Mouse (Mus musculus): ENCODE data around the gene Trim41.

Gene Trim41

DNA sequence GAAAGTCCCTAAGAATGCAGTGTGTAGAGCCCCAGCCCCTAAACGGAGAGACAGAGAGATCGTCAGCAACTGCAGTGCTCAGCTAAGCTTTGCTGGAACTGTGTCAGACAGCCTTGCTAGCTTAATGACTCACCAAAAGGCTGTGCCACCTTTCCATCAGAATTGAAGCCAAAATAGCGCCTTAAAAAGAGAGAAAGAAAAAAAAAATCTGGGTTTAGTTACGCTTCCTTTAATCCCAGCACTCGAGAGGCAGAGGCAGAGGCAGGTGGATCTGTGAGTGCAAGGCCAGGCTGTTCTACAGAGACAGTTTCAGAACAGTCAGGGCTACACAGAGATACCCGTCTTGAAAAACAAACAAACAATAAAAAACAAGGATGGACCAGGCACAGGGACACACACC, 27.2 kb upstream of the Trim41 start:
- no peaks in the 10 kb centered on the region for H3K27me3 ChIP-seq (ENCODE audit: control insufficient read depth, insufficient read depth, low read length, poor library complexity, severe bottlenecking)
- peaks cover 11% of the 10 kb centered on the region; the same call in 1 of the 2 replicates for H3K36me3 ChIP-seq (ENCODE audit: control insufficient read depth, insufficient read depth, low read length, poor library complexity, severe bottlenecking)
- no peak for DNase-seq (ENCODE audit: low read depth, low spot score)

GRCm38 (mm10) chr11:48843202-48843601, 26.0 kb upstream of the Trim41 start:
- Histone ChIP-seq H3K27me3 (ENCODE audit: control insufficient read depth, insufficient read depth, low read length, poor library complexity, severe bottlenecking) (no peaks in the 10 kb centered on the region), H3K36me3 (ENCODE audit: control insufficient read depth, insufficient read depth, low read length, poor library complexity, severe bottlenecking) (peaks cover 6% of the 10 kb centered on the region; the same call in 1 of the 2 replicates)
- DNase-seq (ENCODE audit: low read depth, low spot score), result peak; percentile 91

GRCm38 (mm10) chr11:48842378-48842792, 25.2 kb upstream of the Trim41 start:
- peak; percentile 90 for DNase-seq (ENCODE audit: low read depth, low spot score)
- H3K27me3 ChIP-seq (ENCODE audit: control insufficient read depth, insufficient read depth, low read length, poor library complexity, severe bottlenecking), result no peaks in the 10 kb centered on the region
- peaks cover 6% of the 10 kb centered on the region; the same call in 1 of the 2 replicates for H3K36me3 ChIP-seq (ENCODE audit: control insufficient read depth, insufficient read depth, low read length, poor library complexity, severe bottlenecking)

DNA sequence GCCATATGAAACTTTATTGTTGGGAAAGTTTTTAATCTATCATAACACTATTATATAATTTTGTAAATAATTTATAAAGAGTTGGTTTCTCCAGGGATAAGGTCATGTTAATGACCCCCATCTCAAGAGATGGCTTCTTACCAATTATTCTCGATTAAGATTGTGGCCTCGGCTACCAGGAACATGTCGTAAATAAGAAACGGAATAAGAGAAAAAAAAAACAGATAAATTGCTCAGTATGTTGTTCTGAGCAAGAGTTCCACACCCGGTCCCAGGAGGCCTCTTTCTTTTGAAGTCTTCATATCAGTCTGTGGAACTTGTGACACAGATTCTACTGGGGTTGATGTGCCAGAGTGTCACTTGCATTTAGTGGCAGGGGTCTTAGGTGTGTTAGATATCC, 24.1 kb upstream of the Trim41 start:
- Histone ChIP-seq H3K36me3 (ENCODE audit: control insufficient read depth, insufficient read depth, low read length, poor library complexity, severe bottlenecking) (peaks cover 3% of the 10 kb centered on the region; the same call in 1 of the 2 replicates), H3K27me3 (ENCODE audit: control insufficient read depth, insufficient read depth, low read length, poor library complexity, severe bottlenecking) (no peaks in the 10 kb centered on the region)
- DNase-seq (ENCODE audit: low read depth, low spot score), result peak; percentile 46

DNA sequence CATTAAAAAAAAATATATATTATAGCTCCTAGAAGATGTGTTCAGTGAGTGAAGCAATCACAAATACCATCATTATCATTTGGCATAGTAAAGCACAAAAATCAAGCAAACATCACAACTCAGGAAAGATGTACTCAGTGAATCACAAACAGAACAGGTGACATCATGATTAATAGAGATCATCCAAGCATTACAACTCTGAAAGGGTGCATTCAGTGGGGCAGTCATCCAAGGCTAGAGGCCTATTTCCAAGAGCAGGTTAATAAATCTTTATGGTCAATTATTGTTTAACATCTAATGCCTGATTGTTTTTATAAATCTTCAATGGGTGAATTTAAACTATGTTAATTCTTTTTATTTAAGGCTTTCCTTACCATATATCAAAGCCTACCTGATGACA, 23.7 kb upstream of the Trim41 start:
- Histone ChIP-seq H3K36me3 (ENCODE audit: control insufficient read depth, insufficient read depth, low read length, poor library complexity, severe bottlenecking) (peaks cover 2% of the 10 kb centered on the region; the same call in 1 of the 2 replicates), H3K27me3 (ENCODE audit: control insufficient read depth, insufficient read depth, low read length, poor library complexity, severe bottlenecking) (no peaks in the 10 kb centered on the region)
- DNase-seq (ENCODE audit: low read depth, low spot score), result peak; percentile 26

- Histone ChIP-seq H3K27me3 (ENCODE audit: control insufficient read depth, insufficient read depth, low read length, poor library complexity, severe bottlenecking) (no peaks in the 10 kb centered on the region), H3K36me3 (ENCODE audit: control insufficient read depth, insufficient read depth, low read length, poor library complexity, severe bottlenecking) (0 out of 2 replicates have a peak, but pooled peaks cover 2% of the 10 kb centered on the region)
- peak; percentile 69 for DNase-seq (ENCODE audit: low read depth, low spot score)
Observed at GRCm38 (mm10) chr11:48838879-48839680, 21.9 kb upstream of the Trim41 start.

DNA sequence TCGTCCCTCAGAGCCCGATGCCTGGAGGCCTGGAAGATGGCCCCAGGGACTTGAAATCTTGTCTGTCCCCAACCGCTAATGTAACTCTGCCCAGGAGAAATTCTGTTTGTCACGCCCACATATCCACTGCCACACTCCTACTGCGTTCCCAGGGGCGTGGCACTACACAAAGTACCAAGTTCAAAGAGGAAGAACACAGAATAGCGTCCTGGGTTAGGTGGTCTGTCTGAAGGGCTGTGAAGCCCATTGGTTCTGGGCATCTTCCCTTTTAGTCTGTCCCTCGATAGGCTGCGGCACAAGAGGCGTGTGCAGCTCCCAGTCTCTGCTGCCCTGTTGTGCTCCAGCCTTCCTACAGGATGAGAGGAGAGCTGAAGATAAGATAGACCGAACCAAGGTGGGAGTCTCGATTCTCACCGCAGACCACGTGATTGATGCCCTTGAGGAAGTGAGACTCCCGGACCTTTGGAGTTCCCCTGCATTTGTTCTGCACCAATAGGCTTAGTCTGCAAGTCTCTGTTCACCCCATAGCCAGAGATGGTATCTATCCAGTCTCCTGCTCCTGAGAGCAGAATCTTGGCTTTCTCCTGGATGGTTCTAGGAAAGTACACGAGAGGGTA, 21.1 kb upstream of the Trim41 start:
- Histone ChIP-seq H3K36me3 (ENCODE audit: control insufficient read depth, insufficient read depth, low read length, poor library complexity, severe bottlenecking) (0 out of 2 replicates have a peak, but pooled peaks cover 2% of the 10 kb centered on the region), H3K27me3 (ENCODE audit: control insufficient read depth, insufficient read depth, low read length, poor library complexity, severe bottlenecking) (no peaks in the 10 kb centered on the region)
- peak; percentile 94 for DNase-seq (ENCODE audit: low read depth, low spot score)

DNA sequence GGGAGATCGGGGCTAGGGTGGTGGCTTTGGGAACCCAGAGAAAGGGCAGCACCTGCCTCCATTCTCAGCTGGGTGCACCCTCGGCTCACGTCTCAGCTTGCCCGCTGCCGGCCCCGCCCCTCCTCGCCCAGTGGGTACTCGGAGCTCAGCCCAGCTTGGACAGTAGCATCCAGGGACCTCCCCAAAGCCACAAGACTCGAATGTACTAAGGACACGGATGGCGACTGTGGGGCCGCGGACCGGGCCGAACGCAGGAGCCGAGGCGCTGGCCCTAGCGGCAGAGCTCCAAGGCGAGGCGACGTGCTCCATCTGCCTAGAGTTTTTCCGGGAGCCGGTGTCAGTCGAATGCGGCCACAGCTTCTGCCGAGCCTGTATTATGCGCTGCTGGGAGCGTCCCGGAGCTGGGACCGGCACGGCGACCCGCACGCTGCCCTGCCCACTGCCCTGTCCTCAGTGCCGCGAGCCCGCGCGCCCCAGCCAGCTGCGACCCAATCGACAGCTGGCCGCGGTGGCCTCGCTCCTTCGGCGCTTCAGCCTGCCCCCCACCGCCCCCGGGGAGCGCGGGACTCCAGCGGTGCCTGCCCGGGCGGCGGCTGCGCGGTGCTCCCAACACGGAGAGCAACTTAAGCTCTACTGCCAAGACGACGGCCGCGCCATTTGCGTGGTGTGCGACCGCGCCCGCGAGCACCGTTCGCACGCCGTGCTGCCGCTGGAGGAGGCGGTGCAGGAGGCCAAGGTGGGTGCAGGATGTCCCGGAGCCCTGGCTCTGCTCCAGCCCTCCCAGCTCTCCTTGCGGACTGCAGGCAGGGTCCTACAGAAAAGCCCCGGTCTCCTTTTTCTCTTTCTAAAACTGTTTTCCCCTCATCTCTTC, 20.4 kb upstream of the Trim41 start:
- Histone ChIP-seq H3K27me3 (ENCODE audit: control insufficient read depth, insufficient read depth, low read length, poor library complexity, severe bottlenecking) (no peaks in the 10 kb centered on the region), H3K36me3 (ENCODE audit: control insufficient read depth, insufficient read depth, low read length, poor library complexity, severe bottlenecking) (0 out of 2 replicates have a peak, but pooled peaks cover 2% of the 10 kb centered on the region)
- DNase-seq (ENCODE audit: low read depth, low spot score), result peak; percentile 70

DNA sequence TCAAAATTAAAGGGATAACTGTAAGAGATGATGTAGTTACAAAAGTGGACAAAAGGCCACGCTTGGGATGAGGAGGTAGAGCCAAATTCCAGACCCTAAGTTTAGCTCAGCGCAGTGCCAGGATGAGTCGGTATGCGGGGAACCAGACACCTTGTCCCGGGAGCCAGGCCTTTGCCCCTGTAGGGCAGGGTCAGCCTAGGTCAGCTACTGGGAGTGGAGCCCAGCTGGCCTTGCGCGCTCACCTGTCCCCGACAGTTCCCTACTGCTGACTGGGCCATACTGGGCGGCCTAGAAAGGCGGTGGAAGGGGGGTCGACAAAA, 19.8 kb upstream of the Trim41 start:
- 0 out of 2 replicates have a peak, but pooled peaks cover 2% of the 10 kb centered on the region for H3K36me3 ChIP-seq (ENCODE audit: control insufficient read depth, insufficient read depth, low read length, poor library complexity, severe bottlenecking)
- no peak for DNase-seq (ENCODE audit: low read depth, low spot score)
- no peaks in the 10 kb centered on the region for H3K27me3 ChIP-seq (ENCODE audit: control insufficient read depth, insufficient read depth, low read length, poor library complexity, severe bottlenecking)

DNA sequence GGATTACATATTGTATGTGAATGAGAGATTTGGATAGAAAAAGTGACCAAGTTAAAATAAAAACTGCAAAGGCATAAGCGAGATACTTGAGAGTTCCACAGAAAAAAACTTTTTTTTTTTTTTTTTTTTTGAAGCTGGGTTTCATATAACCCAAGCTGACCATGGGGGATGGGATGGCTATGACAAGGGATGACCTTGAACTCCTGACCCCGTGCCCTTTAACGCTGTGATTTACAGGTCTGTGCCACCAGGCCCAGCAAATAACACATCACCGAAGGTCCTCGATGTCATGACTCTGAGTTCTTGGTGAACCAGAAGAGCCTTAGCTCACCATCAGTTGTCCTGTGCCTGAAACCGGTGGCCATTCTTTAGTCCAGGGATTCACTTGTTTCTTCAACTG, 18.8 kb upstream of the Trim41 start:
- DNase-seq (ENCODE audit: low read depth, low spot score), result no peak
- Histone ChIP-seq H3K36me3 (ENCODE audit: control insufficient read depth, insufficient read depth, low read length, poor library complexity, severe bottlenecking) (0 out of 2 replicates have a peak, but pooled peaks cover 2% of the 10 kb centered on the region), H3K27me3 (ENCODE audit: control insufficient read depth, insufficient read depth, low read length, poor library complexity, severe bottlenecking) (no peaks in the 10 kb centered on the region)

- Histone ChIP-seq H3K27me3 (ENCODE audit: control insufficient read depth, insufficient read depth, low read length, poor library complexity, severe bottlenecking) (no peaks in the 10 kb centered on the region), H3K36me3 (ENCODE audit: control insufficient read depth, insufficient read depth, low read length, poor library complexity, severe bottlenecking) (no peaks in the 10 kb centered on the region)
- DNase-seq (ENCODE audit: low read depth, low spot score), result peak; percentile 97
Observed at GRCm38 (mm10) chr11:48833731-48834639, 16.8 kb upstream of the Trim41 start.

- peak; percentile 58 for DNase-seq (ENCODE audit: low read depth, low spot score)
- no peaks in the 10 kb centered on the region for H3K27me3 ChIP-seq (ENCODE audit: control insufficient read depth, insufficient read depth, low read length, poor library complexity, severe bottlenecking)
- no peaks in the 10 kb centered on the region for H3K36me3 ChIP-seq (ENCODE audit: control insufficient read depth, insufficient read depth, low read length, poor library complexity, severe bottlenecking)
Observed at GRCm38 (mm10) chr11:48833078-48833730, 16.1 kb upstream of the Trim41 start.

- no peak for DNase-seq (ENCODE audit: low read depth, low spot score)
- H3K27me3 ChIP-seq (ENCODE audit: control insufficient read depth, insufficient read depth, low read length, poor library complexity, severe bottlenecking), result no peaks in the 10 kb centered on the region
- no peaks in the 10 kb centered on the region for H3K36me3 ChIP-seq (ENCODE audit: control insufficient read depth, insufficient read depth, low read length, poor library complexity, severe bottlenecking)
Observed at GRCm38 (mm10) chr11:48831273-48831672, 14.1 kb upstream of the Trim41 start.
